Mouse (Mus musculus) frontal cortex, adult 2 months (tissue): Measurements from ENCODE around the gene Nudt22. TPM values are rescaled to one million over a fixed set of nuclear protein-coding genes. Genes with fewer than 3 reads are reported as not detected.
A peak's percentile ranks its signal among the peaks of the same experiment; 100 is the strongest.

Experiments used
- DNase-seq, 2 experiments: peaks; one replicate each; pipeline ENCODE4 v3.0.0; 2022; ENCODE audit warnings: low spot score in 1 of 2; ENCODE audit errors: extremely low spot score in 1 of 2
- polyA plus RNA-seq: library from polyadenylated mRNA; depleted of rRNA; stranded (reverse); fragments of >200 nt; gene quantifications from 2 replicates; pipeline ENCODE4 v1.2.3, GENCODE M21; 2012; rRNA removed

Gene Nudt22
- polyA plus RNA-seq, result 12.5 and 12.9 TPM in 2 replicates

DNA sequence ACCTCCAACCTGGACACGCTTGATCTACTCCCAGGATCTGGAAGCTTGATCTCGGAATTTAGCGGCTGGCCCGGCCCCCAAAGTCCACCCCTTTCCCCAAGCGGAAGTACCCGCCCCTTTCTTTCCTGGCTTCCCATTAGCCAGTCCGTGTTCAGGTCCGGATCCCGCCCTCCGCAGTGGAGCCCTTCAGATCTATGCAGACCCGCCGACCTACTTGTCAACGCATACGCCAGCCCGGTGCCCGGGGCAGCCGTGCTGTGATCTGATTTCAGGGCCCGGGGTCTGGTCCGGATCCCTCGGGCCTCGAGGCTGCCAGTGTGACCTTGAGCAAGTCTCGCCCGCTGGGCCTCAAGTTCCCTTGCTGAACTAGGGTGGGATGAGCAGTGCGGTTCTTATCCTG is at the start of gene Nudt22, which contains the start of gene Trpt1:
TSS of gene Nudt22 (minus strand) at position 112 of the 400 bp plus-strand sequence.
TSS of gene Trpt1 (plus strand) at position 126 of the 400 bp plus-strand sequence.
- DNase-seq, result peak; percentile 71 to 88

DNA sequence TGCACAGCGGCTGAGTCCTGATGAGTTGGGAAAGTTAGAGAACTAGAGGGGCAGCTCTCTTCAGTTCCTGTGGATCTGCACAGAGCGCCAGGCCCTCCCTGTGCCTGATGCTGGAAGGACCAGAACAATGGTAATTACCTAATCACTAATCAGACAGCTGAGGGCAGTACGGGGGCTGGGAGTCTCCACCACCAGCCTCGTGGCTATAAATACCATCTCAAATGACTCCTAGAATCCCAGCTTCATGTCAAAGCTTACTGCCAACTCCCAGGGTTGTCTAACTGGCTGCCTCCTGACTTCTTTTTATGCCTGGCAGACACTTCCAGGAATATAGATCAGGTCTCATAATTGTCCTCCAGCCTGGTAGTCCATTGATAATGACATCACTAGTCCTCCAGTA is 48.8 kb upstream of the Nudt22 start:
- DNase-seq, result no peak

- no peak for DNase-seq
These were observed 48.4 kb upstream of the Nudt22 start for GRCm38 (mm10) chr19:7044279-7044678.

DNA sequence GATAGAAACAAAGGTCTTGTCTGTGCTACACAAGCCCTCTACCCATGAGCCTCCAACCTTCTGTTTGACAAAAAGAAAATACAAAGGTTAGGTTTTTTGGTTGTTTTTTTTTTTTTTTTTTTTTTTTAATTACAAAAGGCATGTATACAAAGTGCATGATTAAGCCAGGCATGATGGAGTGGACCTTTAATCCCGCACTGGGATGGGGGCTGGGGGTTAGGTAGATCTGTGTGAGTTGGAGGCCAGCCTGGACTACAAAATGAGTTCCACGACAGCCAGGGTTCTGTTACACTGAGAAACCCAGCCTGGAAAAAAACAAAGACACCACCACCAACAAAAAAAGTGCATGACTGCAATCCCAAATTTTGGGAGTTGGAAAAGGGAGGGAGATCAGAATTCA is 45.3 kb upstream of the Nudt22 start:
- DNase-seq, result no peak

- DNase-seq, result no peak
These were observed 44.8 kb upstream of the Nudt22 start for GRCm38 (mm10) chr19:7040637-7041130.

GRCm38 (mm10) chr19:7039841-7040636 is 44.1 kb upstream of the Nudt22 start, which contains the start of gene Stip1:
Gene Stip1 (minus strand): TSS chr19:7039967.
- DNase-seq, result peak; percentile 99 to 100

GRCm38 (mm10) chr19:7039088-7039720 is 43.3 kb upstream of the Nudt22 start:
- DNase-seq, result peak in 1 of 2 experiments; percentile 60

- DNase-seq, result no peak
These were observed 38.1 kb upstream of the Nudt22 start for GRCm38 (mm10) chr19:7034006-7034405.

GRCm38 (mm10) chr19:7029531-7029930 is 33.6 kb upstream of the Nudt22 start:
- peak; percentile 76 to 79 for DNase-seq

- DNase-seq, result peak in 1 of 2 experiments; percentile 46
These were observed 24.3 kb upstream of the Nudt22 start for GRCm38 (mm10) chr19:7020224-7020641.

- no peak for DNase-seq
These were observed 23.3 kb upstream of the Nudt22 start, which contains the start of gene Fermt3 for GRCm38 (mm10) chr19:7019191-7019590. Gene Fermt3 (minus strand): TSS chr19:7019469.

GRCm38 (mm10) chr19:7018546-7018945 is 22.6 kb upstream of the Nudt22 start:
- DNase-seq, result no peak

DNA sequence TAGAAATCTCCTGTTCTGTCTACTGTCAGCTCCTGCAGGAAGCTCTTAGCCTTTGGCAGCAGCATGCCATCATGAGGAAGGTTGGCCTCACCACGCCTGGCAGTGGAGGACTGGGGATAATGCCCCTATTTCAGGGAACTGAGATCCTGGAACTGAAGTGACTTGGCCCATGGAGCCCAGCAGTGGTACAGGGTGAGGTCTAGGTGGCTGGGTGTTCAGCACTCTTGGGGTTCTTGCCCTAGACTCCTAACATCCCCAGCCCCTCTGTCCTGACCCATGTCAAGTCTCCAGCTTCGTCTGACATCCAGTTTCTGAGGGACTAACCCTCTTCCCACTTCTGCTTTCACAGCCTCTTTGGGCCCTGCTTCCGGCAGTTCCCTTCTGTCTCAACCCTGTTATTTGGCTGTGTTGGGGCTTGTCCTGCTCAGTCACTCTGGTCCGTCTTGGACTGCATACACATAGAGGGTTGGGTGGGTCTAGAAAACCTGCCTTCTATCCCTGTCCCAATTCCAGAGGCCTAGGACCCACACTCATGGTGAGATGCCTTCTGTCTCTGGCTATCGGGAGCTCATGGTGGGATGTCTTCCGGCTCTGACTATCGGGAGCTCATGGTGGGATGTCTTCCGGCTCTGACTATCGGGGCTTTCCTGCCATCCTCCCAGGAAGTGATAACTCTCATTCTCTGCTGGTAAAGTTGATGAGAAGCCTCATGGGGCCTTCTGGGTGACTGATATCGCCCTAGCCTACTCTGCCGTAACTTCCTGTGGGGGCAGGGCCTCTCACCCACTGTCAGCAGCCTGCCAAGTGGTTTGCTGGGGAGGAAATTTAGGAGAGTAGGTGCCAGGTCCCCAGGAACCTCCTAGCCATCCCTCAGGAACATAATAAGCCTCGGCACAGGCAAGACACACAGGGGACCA is 21.9 kb upstream of the Nudt22 start:
- DNase-seq, result no peak

GRCm38 (mm10) chr19:7014481-7015135 is 18.7 kb upstream of the Nudt22 start:
- no peak for DNase-seq

DNA sequence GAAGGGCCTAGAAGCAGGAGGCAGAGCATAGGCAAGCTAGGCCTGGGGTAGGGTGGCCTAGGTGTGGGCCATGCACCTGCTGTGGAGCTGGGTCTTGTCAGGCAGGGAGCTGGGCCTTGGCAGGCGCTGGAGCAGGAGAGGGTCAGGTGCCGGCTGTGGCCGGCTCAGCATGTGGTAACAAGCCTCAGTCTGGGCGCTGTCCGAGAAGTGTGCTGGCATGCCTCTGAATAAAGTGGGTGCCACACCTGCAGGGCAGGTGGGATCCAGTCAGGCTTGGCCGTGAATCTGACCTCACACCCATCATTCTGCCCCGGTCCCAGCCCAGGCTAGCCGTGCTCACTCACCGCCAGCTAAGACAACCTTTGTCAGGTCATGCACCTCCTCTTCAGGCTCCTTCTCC is 18.1 kb upstream of the Nudt22 start:
- no peak for DNase-seq

DNA sequence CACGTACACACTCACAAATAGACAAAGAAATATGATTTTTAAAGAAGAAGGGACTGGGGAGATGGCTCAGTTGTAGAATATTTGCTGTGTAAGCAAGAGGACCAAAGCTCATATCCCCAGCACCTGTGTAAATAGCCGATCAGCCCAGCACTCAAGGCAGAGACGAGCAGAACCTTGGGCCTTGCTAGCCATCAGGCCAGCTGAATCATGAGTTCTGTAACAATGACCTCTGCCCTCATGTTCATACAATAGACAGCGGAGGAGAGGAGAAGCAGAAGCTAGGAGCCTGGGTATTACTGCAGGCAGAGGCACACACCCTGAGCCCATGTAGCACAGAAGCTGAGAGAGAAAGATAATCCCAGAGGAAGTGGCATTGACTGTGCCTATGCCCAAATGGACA is 16.5 kb upstream of the Nudt22 start:
- DNase-seq, result no peak

DNA sequence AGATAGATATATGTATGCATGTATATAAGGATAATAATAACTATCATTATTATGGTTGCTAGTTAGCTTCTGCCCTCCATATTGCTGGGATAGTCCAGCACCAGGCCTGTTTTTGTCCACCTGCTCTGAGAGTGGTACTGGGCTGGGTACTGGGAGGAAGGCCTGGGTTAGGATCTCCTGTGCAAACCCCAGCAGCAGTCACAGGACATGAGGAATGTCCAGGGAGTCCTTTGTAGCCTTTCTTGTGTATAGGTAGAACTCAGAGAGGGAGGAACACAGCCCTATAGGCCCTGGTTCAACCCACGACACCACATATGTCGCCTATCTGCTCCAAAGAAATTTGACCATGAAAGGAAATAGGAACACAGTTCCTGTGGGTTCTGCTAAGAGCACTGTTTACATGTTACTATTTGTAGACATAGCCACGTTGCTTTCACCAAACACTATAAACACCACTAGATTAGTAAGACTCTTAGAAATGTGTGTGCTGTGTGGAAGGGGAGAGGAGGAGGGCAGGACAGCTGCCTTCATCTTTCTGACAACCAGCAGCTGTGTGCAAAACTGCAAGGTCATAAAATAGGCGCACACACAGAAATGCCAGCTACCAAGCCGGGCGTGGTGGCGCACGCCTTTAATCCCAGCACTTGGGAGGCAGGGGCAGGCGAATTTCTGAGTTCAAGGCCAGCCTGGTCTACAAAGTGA is 11.1 kb upstream of the Nudt22 start:
- DNase-seq, result no peak

GRCm38 (mm10) chr19:6999360-7000063 is 3.6 kb upstream of the Nudt22 start:
- no peak for DNase-seq
